In genomic region chr13:13572941-13573340, GRCm38 (mm10) we compare ENCODE assay signal across 20 mouse cellular contexts. TPM values are rescaled to one million over a fixed set of nuclear protein-coding genes. Genes with fewer than 3 reads are reported as not detected.
DNase-seq lines count a peak whose midpoint lies in the region; ATAC-seq and TF ChIP-seq lines count a peak whose summit lies in the region.
"Had no signal": no experiment of that assay in that cellular context is flagged by ENCODE, and none has a peak within 500 bp of the region (broad histone marks: within the 10 kb centered on the region; RNA-seq: fewer than 3 reads in every experiment).

No protein-coding gene starts in this region.

- 81% methylated on average over 2 of the region's 2 CpGs for WGBS in midbrain, embryonic 16.5 days

- TF ChIP-seq POLR2A in embryonic fibroblast, embryonic 13.5 days (IDR thresholded peaks at IDR 0.05; ENCODE audit: low read depth, low read length): no peak

- peak; percentile 21 for DNase-seq in cerebellum, adult 11-12 months
- DNase-seq in cerebellum, postnatal 4 days (ENCODE audit: low spot score in 2 of 2): no peak
- DNase-seq in heart, adult 11 months: peak; percentile 66
- DNase-seq in heart, postnatal 25 days (ENCODE audit: low spot score): no peak
- DNase-seq in MN1 (ENCODE audit: low spot score): peak; percentile 27
- DNase-seq: B cell, adult 2 months had no signal

- no peak overlapping the region for H3K9ac ChIP-seq in midbrain, embryonic 16.5 days (ENCODE audit: low read depth, low read length)
- H3K9ac ChIP-seq: heart, embryonic 13.5 days; hindbrain, embryonic 13.5 days; kidney, embryonic 15.5 days; liver, embryonic 12.5 days; midbrain, embryonic 13.5 days; neural tube, embryonic 12.5 days had no signal

- peak overlapping the region; percentile 91 for H3K27ac ChIP-seq in embryonic fibroblast, embryonic 13.5 days (ENCODE audit: insufficient read depth, low read length)
- H3K27ac ChIP-seq in midbrain, embryonic 16.5 days (ENCODE audit: low read length): no peak overlapping the region
- H3K27ac ChIP-seq: embryonic facial prominence, embryonic 10.5 days; forebrain, embryonic 10.5 days; heart, embryonic 13.5 days; hindbrain, embryonic 13.5 days; kidney, embryonic 15.5 days; liver, embryonic 12.5 days; midbrain, embryonic 13.5 days; neural tube, embryonic 12.5 days had no signal

- no peaks in the 10 kb centered on the region for H3K27me3 ChIP-seq in midbrain, embryonic 16.5 days (ENCODE audit: control insufficient read depth, insufficient read depth, low read depth, low read length)
- H3K27me3 ChIP-seq: CH12.LX; heart, embryonic 13.5 days; hindbrain, embryonic 13.5 days; kidney, embryonic 15.5 days; midbrain, embryonic 13.5 days; neural tube, embryonic 12.5 days had no signal

- peaks cover 28% of the 10 kb centered on the region for H3K4me1 ChIP-seq in embryonic fibroblast, embryonic 13.5 days (ENCODE audit: control insufficient read depth, insufficient read depth, low read length)
- H3K4me1 ChIP-seq in midbrain, embryonic 16.5 days (ENCODE audit: control insufficient read depth, insufficient read depth, low read length): no peaks in the 10 kb centered on the region; the same call in 1 of the 2 replicates
- H3K4me1 ChIP-seq: midbrain, embryonic 13.5 days; neural tube, embryonic 12.5 days had no signal

- H3K36me3 ChIP-seq in midbrain, embryonic 16.5 days (ENCODE audit: control insufficient read depth, insufficient read depth, low read length): no peaks in the 10 kb centered on the region
- H3K36me3 ChIP-seq: embryonic facial prominence, embryonic 10.5 days; forebrain, embryonic 10.5 days; G1E; heart, embryonic 13.5 days; hindbrain, embryonic 13.5 days; kidney, embryonic 15.5 days; liver, embryonic 12.5 days; midbrain, embryonic 13.5 days; neural tube, embryonic 12.5 days had no signal

- H3K4me2 ChIP-seq in midbrain, embryonic 16.5 days (ENCODE audit: low read length): no peak overlapping the region
- H3K4me2 ChIP-seq: heart, embryonic 13.5 days; hindbrain, embryonic 13.5 days; kidney, embryonic 15.5 days; liver, embryonic 12.5 days; midbrain, embryonic 13.5 days; neural tube, embryonic 12.5 days had no signal

- H3K4me3 ChIP-seq in embryonic fibroblast, embryonic 13.5 days (ENCODE audit: insufficient read depth, low read length): no peak overlapping the region
- H3K4me3 ChIP-seq in midbrain, embryonic 16.5 days (ENCODE audit: low read depth, low read length): no peak overlapping the region
- H3K4me3 ChIP-seq: embryonic facial prominence, embryonic 10.5 days; forebrain, embryonic 10.5 days; heart, adult 2 months; heart, embryonic 13.5 days; hindbrain, embryonic 13.5 days; kidney, embryonic 15.5 days; liver, embryonic 12.5 days; megakaryocyte, embryonic 14.5 days; midbrain, embryonic 13.5 days; neural tube, embryonic 12.5 days had no signal

- no peaks in the 10 kb centered on the region for H3K9me3 ChIP-seq in midbrain, embryonic 16.5 days (replicated peaks; ENCODE audit: control insufficient read depth, low read length, poor library complexity, severe bottlenecking)
- H3K9me3 ChIP-seq: embryonic facial prominence, embryonic 10.5 days; forebrain, embryonic 10.5 days; G1E; heart, embryonic 13.5 days; hindbrain, embryonic 13.5 days; kidney, embryonic 15.5 days; liver, embryonic 12.5 days; megakaryocyte, embryonic 14.5 days; midbrain, embryonic 13.5 days; neural tube, embryonic 12.5 days had no signal

- intact Hi-C loops in heart, postnatal 25 days (cut with DNase I): loop anchor here (5.0 kb wide), 1 partner anchor 56 kb away; no protein-coding TSS in a partner anchor

- TF ChIP-seq CTCF in embryonic fibroblast, embryonic 13.5 days (IDR thresholded peaks at IDR 0.05; ENCODE audit: borderline replicate concordance, insufficient read depth, low read length): no peak

- no peak for ATAC-seq in midbrain, embryonic 16.5 days
- ATAC-seq: liver, embryonic 12.5 days; midbrain, embryonic 13.5 days had no signal

RNA-seq across cellular contexts. Expression of gene Lyst, which starts 17.3 kb away (rescaled TPM):
- total RNA-seq in heart, postnatal 25 days (2021): 10 to 100 TPM in 1 of 2 experiments, 1 to 10 TPM in 1; 8.3 to 12.0 TPM
- 12.2 and 14.1 TPM in 2 replicates for polyA plus RNA-seq in embryonic fibroblast, embryonic 13.5 days (2011; ENCODE audit: insufficient read length, low read depth, missing spikeins)
- 3.9 and 4.5 TPM in 2 replicates for polyA plus RNA-seq in midbrain, embryonic 16.5 days (2015; fragmentation: Nextera tagmentation; extraction: Ambion mirVana)

Comparison
In these comparisons a context has a peak if more than half of its experiments do, and no peak if none do; other contexts are left out.
1. DNase-seq: peak in cerebellum, adult 11-12 months (single experiment), heart, adult 11 months (single experiment) and MN1 (single experiment); none in cerebellum, postnatal 4 days (0 of 2) and heart, postnatal 25 days (single experiment).